In genomic region chr10:40915240-40915639, GRCm38 (mm10) we compare ENCODE assay signal across 18 mouse cellular contexts. TPM values are rescaled to one million over a fixed set of nuclear protein-coding genes. Genes with fewer than 3 reads are reported as not detected.
DNase-seq lines count a peak whose midpoint lies in the region; ATAC-seq lines count a peak whose summit lies in the region.
"Had no signal": no experiment of that assay in that cellular context is flagged by ENCODE, and none has a peak within 500 bp of the region (broad histone marks: within the 10 kb centered on the region; RNA-seq: fewer than 3 reads in every experiment).

No protein-coding gene starts in this region.

- H3K9ac ChIP-seq in midbrain, embryonic 13.5 days (replicated peaks), result no peak overlapping the region
- no peak overlapping the region for H3K9ac ChIP-seq in hindbrain, embryonic 16.5 days (ENCODE audit: low read depth, low read length)
- H3K9ac ChIP-seq: heart, embryonic 15.5 days; hindbrain, embryonic 13.5 days had no signal

- H3K27me3 ChIP-seq in midbrain, embryonic 13.5 days, result no peaks in the 10 kb centered on the region
- no peaks in the 10 kb centered on the region for H3K27me3 ChIP-seq in hindbrain, embryonic 16.5 days (replicated peaks; ENCODE audit: control insufficient read depth, insufficient read depth, low read length)
- H3K27me3 ChIP-seq: heart, embryonic 15.5 days; hindbrain, embryonic 13.5 days had no signal

- peak; percentile 88 for DNase-seq in brain, adult 2 months (ENCODE audit: low read depth, low spot score)
- DNase-seq in cerebellum, adult 11-12 months, result peak; percentile 51
- DNase-seq in cerebellum, adult 9-10 months, result peak; percentile 73
- DNase-seq in thymus, adult 18-20 months, result no peak
- DNase-seq: adrenal gland, adult 8-10 months; adrenal gland, postnatal 36 days; gastrocnemius, postnatal 10 days; heart, postnatal 14 days; kidney, adult 2 months had no signal

- H3K4me2 ChIP-seq in midbrain, embryonic 13.5 days (replicated peaks), result no peak overlapping the region
- no peak overlapping the region for H3K4me2 ChIP-seq in hindbrain, embryonic 16.5 days (ENCODE audit: low read length)
- H3K4me2 ChIP-seq: heart, embryonic 15.5 days; hindbrain, embryonic 13.5 days had no signal

- no peak overlapping the region for H3K4me3 ChIP-seq in midbrain, embryonic 13.5 days (replicated peaks)
- no peak overlapping the region for H3K4me3 ChIP-seq in hindbrain, embryonic 16.5 days (ENCODE audit: low read length)
- H3K4me3 ChIP-seq: embryonic facial prominence, embryonic 10.5 days; forebrain, embryonic 10.5 days; heart, embryonic 10.5 days; heart, embryonic 15.5 days; hindbrain, embryonic 13.5 days had no signal

- no peaks in the 10 kb centered on the region for H3K9me3 ChIP-seq in midbrain, embryonic 13.5 days
- H3K9me3 ChIP-seq in hindbrain, embryonic 16.5 days (ENCODE audit: control insufficient read depth, low read length), result no peaks in the 10 kb centered on the region
- H3K9me3 ChIP-seq: embryonic facial prominence, embryonic 10.5 days; heart, embryonic 10.5 days; heart, embryonic 15.5 days; hindbrain, embryonic 13.5 days had no signal

- 0 out of 2 replicates have a peak, but pooled peaks cover 4% of the 10 kb centered on the region for H3K36me3 ChIP-seq in midbrain, embryonic 13.5 days
- 0 out of 2 replicates have a peak, but pooled peaks cover 3% of the 10 kb centered on the region for H3K36me3 ChIP-seq in hindbrain, embryonic 16.5 days (ENCODE audit: control insufficient read depth, insufficient read depth, low read length)
- H3K36me3 ChIP-seq: heart, embryonic 15.5 days; hindbrain, embryonic 13.5 days had no signal

- peaks cover 16% of the 10 kb centered on the region for H3K4me1 ChIP-seq in midbrain, embryonic 13.5 days (replicated peaks)
- H3K4me1 ChIP-seq in hindbrain, embryonic 16.5 days (ENCODE audit: control insufficient read depth, insufficient read depth, low read depth, low read length), result no peaks in the 10 kb centered on the region; the same call in 1 of the 2 replicates
- H3K4me1 ChIP-seq: embryonic facial prominence, embryonic 10.5 days had no signal

- 87% methylated on average over 2 of the region's 2 CpGs for WGBS in midbrain, embryonic 13.5 days
- WGBS in hindbrain, embryonic 16.5 days, result 84% methylated on average over 2 of the region's 2 CpGs

- no peak for ATAC-seq in midbrain, embryonic 13.5 days
- no peak for ATAC-seq in hindbrain, embryonic 16.5 days
- ATAC-seq: forebrain, embryonic 14.5 days; intestine, embryonic 16.5 days had no signal

- H3K27ac ChIP-seq in midbrain, embryonic 13.5 days, result no peak overlapping the region
- H3K27ac ChIP-seq in hindbrain, embryonic 16.5 days (ENCODE audit: low read depth, low read length), result no peak overlapping the region
- H3K27ac ChIP-seq: embryonic facial prominence, embryonic 10.5 days; forebrain, embryonic 10.5 days; heart, embryonic 10.5 days; heart, embryonic 15.5 days; hindbrain, embryonic 13.5 days had no signal

RNA-seq across cellular contexts. Expression of gene Wasf1, which starts 32.0 kb away (rescaled TPM):
- 93.7 and 97.1 TPM in 2 replicates for polyA plus RNA-seq in midbrain, embryonic 13.5 days (2015; fragmentation: Nextera tagmentation; extraction: Ambion mirVana)
- 98.1 and 123 TPM in 2 replicates for polyA plus RNA-seq in hindbrain, embryonic 16.5 days (2015; fragmentation: Nextera tagmentation; extraction: Ambion mirVana)

RNA-seq across cellular contexts. Expression of gene Cdc40, which starts 32.1 kb away (rescaled TPM):
- polyA plus RNA-seq in midbrain, embryonic 13.5 days (2015; fragmentation: Nextera tagmentation; extraction: Ambion mirVana), result 30.2 and 30.5 TPM in 2 replicates
- 18.8 and 22.1 TPM in 2 replicates for polyA plus RNA-seq in hindbrain, embryonic 16.5 days (2015; fragmentation: Nextera tagmentation; extraction: Ambion mirVana)

Comparison
In these comparisons a context has a peak if more than half of its experiments do, and no peak if none do; other contexts are left out.
1. DNase-seq: peak in brain, adult 2 months (single experiment), cerebellum, adult 11-12 months (single experiment) and cerebellum, adult 9-10 months (single experiment); none in thymus, adult 18-20 months (0 of 2).